Mouse (Mus musculus) monocyte, adult 59 days (primary cell): ENCODE measurements around the gene Ifit3b. TPM values are rescaled to one million over a fixed set of nuclear protein-coding genes. Genes with fewer than 3 reads are reported as not detected.

ENCODE experiments used
- total RNA-seq, 2 experiments: library from RNA; stranded (reverse); gene quantifications; one replicate each; pipeline ENCODE4 v1.2.4; 2023

The Ifit3b gene
- 1 to 10 TPM; 3.1 to 5.5 TPM for total RNA-seq

GRCm38 (mm10) chr19:34607237-34608051, at the start of gene Ifit3b:
Ifit3b (plus strand) TSS chr19:34607970.

GRCm38 (mm10) chr19:34583126-34583766, 24.5 kb upstream of the Ifit3b start, which contains the start of gene Ifit3:
Ifit3 (plus strand) TSS chr19:34583531.

GRCm38 (mm10) chr19:34601888-34602287, 5.9 kb upstream of the Ifit3b start, which contains the start of gene Ifit1bl1:
Ifit1bl1 (minus strand) TSS chr19:34601956.

GRCm38 (mm10) chr19:34640623-34641022, 32.9 kb downstream of the Ifit3b start, which contains the start of the genes Ifit1bl2 and Ifit1:
Ifit1bl2 (minus strand) TSS chr19:34640743.
Ifit1 (plus strand) TSS chr19:34640871.

Other genes starting within 250 kb of the Ifit3b start
- under 1 TPM in 1 of 2 experiments, not detected in 1; 0.47 TPM for gene Ch25h, start 132.8 kb upstream of the Ifit3b start, total RNA-seq
- 100 to 1,000 TPM; 208 to 214 TPM for gene Lipa, start 80.5 kb upstream of the Ifit3b start, total RNA-seq
- 1 to 10 TPM; 4.5 to 7.3 TPM for gene Ifit2, start 57.3 kb upstream of the Ifit3b start, total RNA-seq
- gene Ifit3, start 24.4 kb upstream of the Ifit3b start, total RNA-seq, result 10 to 100 TPM; 13.7 to 20.3 TPM
- gene Ifit1bl1, start 6.0 kb upstream of the Ifit3b start, total RNA-seq, result 1 to 10 TPM; 1.9 to 2.8 TPM
- gene Ifit1bl2, start 32.8 kb downstream of the Ifit3b start, total RNA-seq, result not detected
- 1 to 10 TPM; 2.6 to 4.7 TPM for gene Ifit1, start 32.9 kb downstream of the Ifit3b start, total RNA-seq
- gene Slc16a12, start 139.3 kb downstream of the Ifit3b start, total RNA-seq, result not detected